Mouse (Mus musculus) midbrain, postnatal 0 days (tissue): ENCODE measurements at regions not wholly inside any gene's neighbourhood (a gene's known extent, or its start where the extent isn't known, plus 50 kb on each side); places are given as distances from the start of the nearest gene placed in this dataset.

ENCODE experiments used
- ATAC-seq: fragments of 200-750 bp; cut with Nextera tagmentation; 2 replicates; pipeline ENCODE4 v1.8.0; 2017; ENCODE audit warnings: moderate number of reproducible peaks, mild to moderate bottlenecking, moderate TSS enrichment, moderate library complexity; ENCODE audit not compliant: low FRiP score
- DNase-seq: peaks from one replicate; pipeline ENCODE4 v3.0.0-alpha.2; 2015; ENCODE audit warnings: low spot score
- H3K27ac ChIP-seq: fragments of 300-500 bp; sonication (generic); 2 replicates; pipeline ENCODE4 v1.5.1; 2014; ENCODE audit warnings: low read depth, mild to moderate bottlenecking, low read length, mixed read lengths
- H3K27me3 ChIP-seq: fragments of 300-500 bp; sonication (generic); 2 replicates; pipeline ENCODE4 v1.6.1; 2014; ENCODE audit warnings: low read length, control low read depth, mixed read lengths; ENCODE audit not compliant: insufficient read depth
- H3K36me3 ChIP-seq: fragments of 300-500 bp; sonication (generic); 2 replicates; pipeline ENCODE4 v1.6.1; 2014; ENCODE audit warnings: low read length, control low read depth, mixed read lengths; ENCODE audit not compliant: insufficient read depth
- H3K4me1 ChIP-seq: fragments of 300-500 bp; sonication (generic); 2 replicates; pipeline ENCODE4 v1.6.1; 2014; ENCODE audit warnings: mild to moderate bottlenecking, control low read depth, antibody characterized with exemption, low read length, mixed read lengths; ENCODE audit not compliant: insufficient read depth
- H3K4me2 ChIP-seq: fragments of 300-500 bp; sonication (generic); 2 replicates; pipeline ENCODE4 v1.6.1; 2014; ENCODE audit warnings: low read depth, mild to moderate bottlenecking, low read length, mixed read lengths; ENCODE audit not compliant: poor library complexity, severe bottlenecking
- H3K4me3 ChIP-seq: fragments of 300-500 bp; sonication (generic); 2 replicates; pipeline ENCODE4 v1.5.1; 2014; ENCODE audit warnings: low read depth, mild to moderate bottlenecking, low read length, moderate library complexity
- H3K9ac ChIP-seq: fragments of 300-500 bp; sonication (generic); replicated peaks from 2 replicates; pipeline ENCODE4 v1.6.1; 2014; ENCODE audit warnings: mild to moderate bottlenecking, low read length, moderate library complexity, mixed read lengths; ENCODE audit not compliant: poor library complexity, severe bottlenecking
- H3K9me3 ChIP-seq: fragments of 300-500 bp; sonication (generic); 2 replicates; pipeline ENCODE4 v1.6.1; 2016; ENCODE audit warnings: low read length, control low read depth
- CTCF ChIP-seq: IDR thresholded peaks from 2 replicates; pipeline ENCODE4 v1.5.1; 2016; ENCODE audit warnings: antibody characterized with exemption, mild to moderate bottlenecking
- whole genome bisulfite sequencing: fragments of 180-500 bp; shearing (Covaris S2); extraction: QIAGEN DNeasy Blood & Tissue Kit; methylation state at CpG from one replicate; pipeline ENCODE4 v1.1.7; 2014; 5-methylcytosine and 5-hydroxymethylcytosine counted together

- H3K4me1 ChIP-seq: no peaks in the 10 kb centered on the region
- H3K9me3 ChIP-seq: no peaks in the 10 kb centered on the region
- H3K27me3 ChIP-seq: no peaks in the 10 kb centered on the region
- 42% methylated on average over 9 of the region's 9 CpGs for WGBS
- H3K27ac ChIP-seq: no peak overlapping the region
- ATAC-seq (no peak), DNase-seq (peak; percentile 23)
- TF ChIP-seq CTCF: peak; percentile 35
- H3K4me3 ChIP-seq: no peak overlapping the region
- no peak overlapping the region for H3K4me2 ChIP-seq
- H3K9ac ChIP-seq: no peak overlapping the region
- H3K36me3 ChIP-seq: no peaks in the 10 kb centered on the region
Observed at GRCm38 (mm10) chr2:18585564-18586336, 86.4 kb upstream of the Commd3 start.

- no peak overlapping the region for H3K9ac ChIP-seq
- H3K36me3 ChIP-seq: no peaks in the 10 kb centered on the region
- H3K4me3 ChIP-seq: no peak overlapping the region
- H3K4me2 ChIP-seq: no peak overlapping the region
- TF ChIP-seq CTCF: no peak
- no peaks in the 10 kb centered on the region for H3K4me1 ChIP-seq
- H3K27ac ChIP-seq: no peak overlapping the region
- WGBS: 48% methylated on average over 4 of the region's 4 CpGs
- no peak for DNase-seq
- no peaks in the 10 kb centered on the region for H3K27me3 ChIP-seq
- ATAC-seq: no peak
- no peaks in the 10 kb centered on the region for H3K9me3 ChIP-seq
Observed at GRCm38 (mm10) chr2:18558133-18558532, 114.1 kb upstream of the Commd3 start.

GRCm38 (mm10) chr2:18547964-18548643, 124.1 kb upstream of the Commd3 start:
- H3K4me1 ChIP-seq: no peaks in the 10 kb centered on the region
- H3K4me3 ChIP-seq: no peak overlapping the region
- no peaks in the 10 kb centered on the region for H3K36me3 ChIP-seq
- DNase-seq (no peak), ATAC-seq (no peak)
- H3K9ac ChIP-seq: no peak overlapping the region
- no peaks in the 10 kb centered on the region for H3K9me3 ChIP-seq
- no peaks in the 10 kb centered on the region for H3K27me3 ChIP-seq
- no peak for TF ChIP-seq CTCF
- 60% methylated on average over 5 of the region's 5 CpGs for WGBS
- H3K4me2 ChIP-seq: no peak overlapping the region
- H3K27ac ChIP-seq: no peak overlapping the region

- Histone ChIP-seq H3K27ac (no peak overlapping the region), H3K9me3 (no peaks in the 10 kb centered on the region), H3K4me2 (no peak overlapping the region), H3K27me3 (no peaks in the 10 kb centered on the region), H3K4me3 (no peak overlapping the region), H3K9ac (no peak overlapping the region), H3K36me3 (no peaks in the 10 kb centered on the region), H3K4me1 (no peaks in the 10 kb centered on the region)
- no peak for TF ChIP-seq CTCF
- ATAC-seq (no peak), DNase-seq (no peak)
- WGBS: 85% methylated on average over 7 of the region's 7 CpGs
Observed at GRCm38 (mm10) chr2:18524387-18524786, 131.8 kb upstream of the Dnajc1 start.

GRCm38 (mm10) chr2:18523911-18524310, 131.3 kb upstream of the Dnajc1 start:
- no peak overlapping the region for H3K4me3 ChIP-seq
- no peaks in the 10 kb centered on the region for H3K4me1 ChIP-seq
- no peaks in the 10 kb centered on the region for H3K36me3 ChIP-seq
- no peak for DNase-seq
- H3K9me3 ChIP-seq: no peaks in the 10 kb centered on the region
- no peak for ATAC-seq
- no peak overlapping the region for H3K4me2 ChIP-seq
- no peak overlapping the region for H3K27ac ChIP-seq
- WGBS: 86% methylated on average over 3 of the region's 3 CpGs
- H3K9ac ChIP-seq: no peak overlapping the region
- TF ChIP-seq CTCF: no peak
- no peaks in the 10 kb centered on the region for H3K27me3 ChIP-seq

GRCm38 (mm10) chr2:18513435-18513834, 120.8 kb upstream of the Dnajc1 start:
- peak; percentile 33 for TF ChIP-seq CTCF
- no peaks in the 10 kb centered on the region for H3K27me3 ChIP-seq
- peak; percentile 9 for DNase-seq
- no peaks in the 10 kb centered on the region for H3K9me3 ChIP-seq
- no peak for ATAC-seq
- no peak overlapping the region for H3K27ac ChIP-seq
- no peaks in the 10 kb centered on the region for H3K4me1 ChIP-seq
- H3K4me3 ChIP-seq: no peak overlapping the region
- H3K4me2 ChIP-seq: no peak overlapping the region
- no peak overlapping the region for H3K9ac ChIP-seq
- H3K36me3 ChIP-seq: no peaks in the 10 kb centered on the region
